Mouse (Mus musculus): ENCODE results near the gene H2-M10.1. TPM values are rescaled to one million over a fixed set of nuclear protein-coding genes. Genes with fewer than 3 reads are reported as not detected.
"Not testable (repeated sequence)": the region's sequence is repeated elsewhere in the genome, so short reads cannot be mapped to it uniquely, and the experiment has no call there.

H2-M10.1 gene
- polyA plus RNA-seq, 1 experiment, result not detected

GRCm38 (mm10) chr17:36314511-36314910, 11.4 kb downstream of the H2-M10.1 start:
- no peaks in the 10 kb centered on the region for H3K27me3 ChIP-seq (ENCODE audit: control insufficient read depth, insufficient read depth, low read length)
- no peaks in the 10 kb centered on the region for H3K36me3 ChIP-seq (ENCODE audit: control insufficient read depth, insufficient read depth, low read length)
- H3K27ac ChIP-seq (ENCODE audit: insufficient read depth, low read depth, low read length), result no peak overlapping the region
- no peak overlapping the region for H3K4me3 ChIP-seq (ENCODE audit: low read depth, low read length)
- WGBS, result 7% methylated on average over 9 of the region's 9 CpGs
- TF ChIP-seq CTCF (IDR thresholded peaks at IDR 0.05; ENCODE audit: extremely low read depth, insufficient read length, insufficient replicate concordance, low read depth, low read length), result no peak
- TF ChIP-seq POLR2A (IDR thresholded peaks at IDR 0.05; ENCODE audit: low read depth, low read length), result no peak
- H3K4me1 ChIP-seq (ENCODE audit: control insufficient read depth, insufficient read depth, insufficient read length, low read length), result no peaks in the 10 kb centered on the region; the same call in 1 of the 2 replicates

DNA sequence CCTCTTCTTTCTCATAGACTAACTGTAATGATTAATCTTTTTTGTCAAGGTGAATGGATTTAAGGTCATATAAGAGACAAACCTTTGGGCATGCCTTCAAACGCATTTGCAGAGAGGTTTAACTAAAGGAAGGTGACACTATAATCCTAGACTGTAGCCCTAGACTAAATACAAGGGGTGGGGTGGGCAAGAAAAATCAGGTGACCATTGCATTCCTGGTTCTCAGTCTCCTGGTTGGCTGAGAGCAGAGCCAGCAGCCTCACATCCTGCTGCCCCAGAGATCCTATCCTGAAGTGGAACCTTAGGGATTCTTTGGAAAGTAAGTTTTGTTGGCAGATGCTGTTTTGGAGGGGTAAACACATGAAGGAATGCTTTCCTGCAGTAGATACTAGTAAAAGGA, 16.7 kb downstream of the H2-M10.1 start:
- no peak overlapping the region for H3K4me3 ChIP-seq (ENCODE audit: low read depth, low read length)
- no peaks in the 10 kb centered on the region for H3K4me1 ChIP-seq (ENCODE audit: control insufficient read depth, insufficient read depth, insufficient read length, low read length)
- no peaks in the 10 kb centered on the region for H3K36me3 ChIP-seq (ENCODE audit: control insufficient read depth, insufficient read depth, low read length)
- no peak overlapping the region for H3K27ac ChIP-seq (ENCODE audit: insufficient read depth, low read depth, low read length)
- no peaks in the 10 kb centered on the region for H3K27me3 ChIP-seq (ENCODE audit: control insufficient read depth, insufficient read depth, low read length)
- 24% methylated on average over 1 of the region's 1 CpGs for WGBS
- TF ChIP-seq POLR2A (IDR thresholded peaks at IDR 0.05; ENCODE audit: low read depth, low read length), result no peak
- TF ChIP-seq CTCF (IDR thresholded peaks at IDR 0.05; ENCODE audit: extremely low read depth, insufficient read length, insufficient replicate concordance, low read depth, low read length), result no peak

GRCm38 (mm10) chr17:36308855-36309254, 17.1 kb downstream of the H2-M10.1 start:
- peak; percentile 37; the same call in 1 of the 2 replicates for TF ChIP-seq CTCF (IDR thresholded peaks at IDR 0.05; ENCODE audit: extremely low read depth, insufficient read length, insufficient replicate concordance, low read depth, low read length)
- under 1% methylated on average over 3 of the region's 3 CpGs for WGBS

GRCm38 (mm10) chr17:36286390-36286789, 39.6 kb downstream of the H2-M10.1 start, which contains the start of gene H2-M10.2:
Gene H2-M10.2, minus strand, starts transcription at chr17:36286490.
- TF ChIP-seq POLR2A (IDR thresholded peaks at IDR 0.05; ENCODE audit: low read depth, low read length), result no peak
- no peak for TF ChIP-seq CTCF (IDR thresholded peaks at IDR 0.05; ENCODE audit: extremely low read depth, insufficient read length, insufficient replicate concordance, low read depth, low read length)
- Histone ChIP-seq H3K27me3 (ENCODE audit: control insufficient read depth, insufficient read depth, low read length) (no peaks in the 10 kb centered on the region), H3K4me3 (ENCODE audit: low read depth, low read length) (no peak within 1 kb of the TSS), H3K27ac (ENCODE audit: insufficient read depth, low read depth, low read length) (no peak within 1 kb of the TSS), H3K4me1 (ENCODE audit: control insufficient read depth, insufficient read depth, insufficient read length, low read length) (no peaks in the 10 kb centered on the region), H3K36me3 (ENCODE audit: control insufficient read depth, insufficient read depth, low read length) (no peaks in the 10 kb centered on the region)
- 70% methylated on average over 2 of the region's 2 CpGs for WGBS

More at GRCm38 (mm10) chr17:36308855-36309254, 17.1 kb downstream of the H2-M10.1 start:
- not testable (repeated sequence) for H3K27me3 ChIP-seq (ENCODE audit: control insufficient read depth, insufficient read depth, low read length); H3K27ac ChIP-seq (ENCODE audit: insufficient read depth, low read depth, low read length); H3K4me1 ChIP-seq (ENCODE audit: control insufficient read depth, insufficient read depth, insufficient read length, low read length); H3K4me3 ChIP-seq (ENCODE audit: low read depth, low read length); H3K36me3 ChIP-seq (ENCODE audit: control insufficient read depth, insufficient read depth, low read length)

GRCm38 (mm10) chr17:36281521-36282245, 44.3 kb downstream of the H2-M10.1 start:
- WGBS, result 86% methylated on average over 4 of the region's 4 CpGs

GRCm38 (mm10) chr17:36274776-36275175, 51.2 kb downstream of the H2-M10.1 start:
- peaks cover 16% of the 10 kb centered on the region for H3K36me3 ChIP-seq (ENCODE audit: control insufficient read depth, insufficient read depth, low read length)
- H3K4me1 ChIP-seq (ENCODE audit: control insufficient read depth, insufficient read depth, insufficient read length, low read length), result peaks cover 13% of the 10 kb centered on the region
- WGBS, result 65% methylated on average over 4 of the region's 4 CpGs
- TF ChIP-seq POLR2A (IDR thresholded peaks at IDR 0.05; ENCODE audit: low read depth, low read length), result no peak
- no peak for TF ChIP-seq CTCF (IDR thresholded peaks at IDR 0.05; ENCODE audit: extremely low read depth, insufficient read length, insufficient replicate concordance, low read depth, low read length)
- H3K27me3 ChIP-seq (ENCODE audit: control insufficient read depth, insufficient read depth, low read length), result no peaks in the 10 kb centered on the region
- no peak overlapping the region for H3K4me3 ChIP-seq (ENCODE audit: low read depth, low read length)
- no peak overlapping the region for H3K27ac ChIP-seq (ENCODE audit: insufficient read depth, low read depth, low read length)

More at GRCm38 (mm10) chr17:36281521-36282245, 44.3 kb downstream of the H2-M10.1 start:
- Histone ChIP-seq H3K27me3 (ENCODE audit: control insufficient read depth, insufficient read depth, low read length) (no peaks in the 10 kb centered on the region), H3K4me3 (ENCODE audit: low read depth, low read length) (no peak overlapping the region), H3K27ac (ENCODE audit: insufficient read depth, low read depth, low read length) (no peak overlapping the region), H3K36me3 (ENCODE audit: control insufficient read depth, insufficient read depth, low read length) (peaks cover 13% of the 10 kb centered on the region), H3K4me1 (ENCODE audit: control insufficient read depth, insufficient read depth, insufficient read length, low read length) (no peaks in the 10 kb centered on the region)
- TF ChIP-seq CTCF (IDR thresholded peaks at IDR 0.05; ENCODE audit: extremely low read depth, insufficient read length, insufficient replicate concordance, low read depth, low read length), result no peak
- TF ChIP-seq POLR2A (IDR thresholded peaks at IDR 0.05; ENCODE audit: low read depth, low read length), result no peak

GRCm38 (mm10) chr17:36273796-36274195, 52.2 kb downstream of the H2-M10.1 start:
- H3K4me1 ChIP-seq (ENCODE audit: control insufficient read depth, insufficient read depth, insufficient read length, low read length), result peaks cover 13% of the 10 kb centered on the region
- H3K4me3 ChIP-seq (ENCODE audit: low read depth, low read length), result no peak overlapping the region

More at GRCm38 (mm10) chr17:36273796-36274195, 52.2 kb downstream of the H2-M10.1 start:
- Histone ChIP-seq H3K27me3 (ENCODE audit: control insufficient read depth, insufficient read depth, low read length) (no peaks in the 10 kb centered on the region), H3K27ac (ENCODE audit: insufficient read depth, low read depth, low read length) (no peak overlapping the region), H3K36me3 (ENCODE audit: control insufficient read depth, insufficient read depth, low read length) (peaks cover 15% of the 10 kb centered on the region)
- TF ChIP-seq CTCF (IDR thresholded peaks at IDR 0.05; ENCODE audit: extremely low read depth, insufficient read length, insufficient replicate concordance, low read depth, low read length), result no peak
- TF ChIP-seq POLR2A (IDR thresholded peaks at IDR 0.05; ENCODE audit: low read depth, low read length), result no peak
- 75% methylated on average over 4 of the region's 4 CpGs for WGBS

Other genes with a start within 250 kb of the H2-M10.1 start
- gene Gm19684, start 204.5 kb downstream of the H2-M10.1 start, polyA plus RNA-seq (2012; rRNA removed), result 0.22 and 0.27 TPM in 2 replicates
- 12.5 and 88.2 TPM in 2 replicates for gene Gm7030, start 196.7 kb downstream of the H2-M10.1 start, polyA plus RNA-seq (2012; rRNA removed)
- gene Gm8909, start 157.6 kb downstream of the H2-M10.1 start, polyA plus RNA-seq (2012; rRNA removed), result 118 and 149 TPM in 2 replicates
- 68.4 and 126 TPM in 2 replicates for gene H2-T3, start 135.9 kb downstream of the H2-M10.1 start, polyA plus RNA-seq (2012; rRNA removed)
- gene Rpp21, start 68.1 kb downstream of the H2-M10.1 start, polyA plus RNA-seq (2012; rRNA removed), result 70.7 and 129 TPM in 2 replicates
- gene Trim39, start 53.9 kb downstream of the H2-M10.1 start, polyA plus RNA-seq (2012; rRNA removed), result 5.9 and 7.8 TPM in 2 replicates
- not detected in 2 replicates for gene H2-M10.2, start 39.7 kb downstream of the H2-M10.1 start, polyA plus RNA-seq (2012; rRNA removed)
- gene H2-M10.3, start 42.3 kb upstream of the H2-M10.1 start, polyA plus RNA-seq (2012; rRNA removed), result not detected in 2 replicates
- gene H2-M10.4, start 136.2 kb upstream of the H2-M10.1 start, polyA plus RNA-seq (2012; rRNA removed), result not detected in 2 replicates
- gene H2-M11, start 220.9 kb upstream of the H2-M10.1 start, polyA plus RNA-seq (2012; rRNA removed), result not detected in 2 replicates